Mouse (Mus musculus) limb, embryonic 11.5 days (tissue): Measurements from ENCODE around the gene Nprl3. TPM values are rescaled to one million over a fixed set of nuclear protein-coding genes. Genes with fewer than 3 reads are reported as not detected.

Experiments
- ATAC-seq: fragments of 200-750 bp; cut with Nextera tagmentation; 2 replicates; pipeline ENCODE4 v1.8.0; 2017; ENCODE audit warnings: low read depth; ENCODE audit not compliant: insufficient number of reproducible peaks, low FRiP score, low TSS enrichment
- DNase-seq: peaks from one replicate; pipeline ENCODE4 v3.0.0-alpha.2; 2015; ENCODE audit warnings: low spot score
- H3K27ac ChIP-seq: fragments of 300-500 bp; sonication (generic); replicated peaks from 2 replicates; pipeline ENCODE4 v1.5.1; 2014; ENCODE audit warnings: low read depth, mild to moderate bottlenecking, low read length
- H3K27me3 ChIP-seq: fragments of 300-500 bp; sonication (generic); 2 replicates; pipeline ENCODE4 v1.6.1; 2014; ENCODE audit warnings: mild to moderate bottlenecking, low read length, mixed read lengths; ENCODE audit not compliant: control insufficient read depth, insufficient read depth
- H3K36me3 ChIP-seq: fragments of 300-500 bp; sonication (generic); 2 replicates; pipeline ENCODE4 v1.6.1; 2014; ENCODE audit warnings: mild to moderate bottlenecking, low read length, moderate library complexity, mixed read lengths; ENCODE audit not compliant: control insufficient read depth, insufficient read depth
- H3K4me1 ChIP-seq: fragments of 300-500 bp; sonication (generic); 2 replicates; pipeline ENCODE4 v1.6.1; 2014; ENCODE audit warnings: low read length, mixed read lengths; ENCODE audit not compliant: control insufficient read depth, insufficient read depth
- H3K4me2 ChIP-seq: fragments of 300-500 bp; sonication (generic); 2 replicates; pipeline ENCODE4 v1.6.1; 2014; ENCODE audit warnings: low read depth, mild to moderate bottlenecking, moderate library complexity; ENCODE audit not compliant: severe bottlenecking
- H3K4me3 ChIP-seq: fragments of 300-500 bp; sonication (generic); 2 replicates; pipeline ENCODE4 v1.5.1; 2014; ENCODE audit warnings: low read depth, low read length
- H3K9ac ChIP-seq: fragments of 300-500 bp; sonication (generic); 2 replicates; pipeline ENCODE4 v1.6.1; 2014; ENCODE audit warnings: mild to moderate bottlenecking, low read length
- H3K9me3 ChIP-seq: fragments of 300-500 bp; sonication (generic); 2 replicates; pipeline ENCODE4 v1.6.1; 2016; ENCODE audit warnings: low read length; ENCODE audit not compliant: control insufficient read depth
- WGBS: fragments of 180-500 bp; shearing (Covaris S2); extraction: QIAGEN DNeasy Blood & Tissue Kit; methylation state at CpG from one replicate; pipeline ENCODE4 v1.1.7; 2014; 5-methylcytosine and 5-hydroxymethylcytosine counted together
- polyA plus RNA-seq: library from polyadenylated mRNA; unstranded; fragments of >200 nt; fragmentation: Nextera tagmentation; extraction: Ambion mirVana; gene quantifications from 2 replicates; pipeline ENCODE4 v1.2.1, GENCODE M21; 2014

Gene Nprl3
- polyA plus RNA-seq, 1 experiment from 2014 or later: 30.6 TPM

DNA sequence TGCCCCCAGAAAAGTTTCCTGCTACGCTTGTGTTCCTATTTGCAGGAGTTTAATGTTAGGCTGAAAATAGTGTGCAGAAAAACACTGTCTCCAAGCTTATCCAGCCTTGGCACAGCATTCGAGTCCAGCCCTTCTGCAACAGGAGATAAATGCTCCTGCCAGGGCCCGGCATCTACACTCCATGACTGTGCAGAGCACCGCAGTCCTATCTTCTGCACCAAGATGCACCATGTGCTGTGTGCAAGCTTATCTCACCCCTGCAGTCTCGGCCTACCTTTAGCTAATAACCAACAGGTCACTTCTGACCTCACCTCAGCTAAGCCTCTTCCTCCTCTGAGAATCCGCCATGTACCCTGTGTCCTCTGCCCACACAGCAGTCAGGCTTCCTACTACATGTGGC, 21.9 kb downstream of the Nprl3 start:
- Histone ChIP-seq H3K4me3 (no peak overlapping the region), H3K27me3 (no peaks in the 10 kb centered on the region), H3K9ac (no peak overlapping the region), H3K4me1 (no peaks in the 10 kb centered on the region), H3K36me3 (peaks cover 10% of the 10 kb centered on the region), H3K4me2 (no peak overlapping the region), H3K27ac (no peak overlapping the region), H3K9me3 (no peaks in the 10 kb centered on the region)
- ATAC-seq (no peak), DNase-seq (no peak)
- 96% methylated on average over 6 of the region's 6 CpGs for WGBS

DNA sequence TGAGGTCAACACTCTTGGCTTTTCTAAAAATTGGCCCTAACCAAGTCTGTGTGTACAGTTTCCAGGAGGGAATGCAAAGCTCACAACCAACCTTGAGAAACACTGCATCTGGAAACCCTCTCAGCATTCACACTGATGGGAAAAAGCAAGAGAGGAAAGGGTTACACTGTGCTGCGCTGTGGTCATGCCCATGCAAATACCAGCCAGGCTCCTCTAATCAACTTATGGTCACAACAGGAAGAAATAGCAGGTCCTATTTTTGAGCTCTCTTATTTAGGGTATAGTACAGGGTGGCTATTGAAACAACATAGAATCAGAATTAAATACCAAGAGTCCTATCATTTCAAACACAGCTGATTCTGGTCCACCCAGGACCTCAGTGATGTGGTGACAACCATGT, 22.9 kb downstream of the Nprl3 start:
- 88% methylated on average over 1 of the region's 1 CpGs for WGBS
- no peaks in the 10 kb centered on the region for H3K9me3 ChIP-seq
- H3K36me3 ChIP-seq: peaks cover 8% of the 10 kb centered on the region
- no peak overlapping the region for H3K4me3 ChIP-seq
- H3K27me3 ChIP-seq: no peaks in the 10 kb centered on the region
- no peak overlapping the region for H3K27ac ChIP-seq
- no peak overlapping the region for H3K9ac ChIP-seq
- no peak for DNase-seq
- H3K4me1 ChIP-seq: no peaks in the 10 kb centered on the region
- no peak overlapping the region for H3K4me2 ChIP-seq
- ATAC-seq: no peak

- H3K27ac ChIP-seq: no peak overlapping the region
- ATAC-seq (no peak), DNase-seq (no peak)
- no peaks in the 10 kb centered on the region for H3K4me1 ChIP-seq
- no peak overlapping the region for H3K4me2 ChIP-seq
- no peak overlapping the region for H3K9ac ChIP-seq
- H3K36me3 ChIP-seq: peaks cover 8% of the 10 kb centered on the region
- H3K4me3 ChIP-seq: no peak overlapping the region
- H3K27me3 ChIP-seq: no peaks in the 10 kb centered on the region
- WGBS: 87% methylated on average over 3 of the region's 3 CpGs
- no peaks in the 10 kb centered on the region for H3K9me3 ChIP-seq
Observed at GRCm38 (mm10) chr11:32244064-32244463, 23.4 kb downstream of the Nprl3 start.

DNA sequence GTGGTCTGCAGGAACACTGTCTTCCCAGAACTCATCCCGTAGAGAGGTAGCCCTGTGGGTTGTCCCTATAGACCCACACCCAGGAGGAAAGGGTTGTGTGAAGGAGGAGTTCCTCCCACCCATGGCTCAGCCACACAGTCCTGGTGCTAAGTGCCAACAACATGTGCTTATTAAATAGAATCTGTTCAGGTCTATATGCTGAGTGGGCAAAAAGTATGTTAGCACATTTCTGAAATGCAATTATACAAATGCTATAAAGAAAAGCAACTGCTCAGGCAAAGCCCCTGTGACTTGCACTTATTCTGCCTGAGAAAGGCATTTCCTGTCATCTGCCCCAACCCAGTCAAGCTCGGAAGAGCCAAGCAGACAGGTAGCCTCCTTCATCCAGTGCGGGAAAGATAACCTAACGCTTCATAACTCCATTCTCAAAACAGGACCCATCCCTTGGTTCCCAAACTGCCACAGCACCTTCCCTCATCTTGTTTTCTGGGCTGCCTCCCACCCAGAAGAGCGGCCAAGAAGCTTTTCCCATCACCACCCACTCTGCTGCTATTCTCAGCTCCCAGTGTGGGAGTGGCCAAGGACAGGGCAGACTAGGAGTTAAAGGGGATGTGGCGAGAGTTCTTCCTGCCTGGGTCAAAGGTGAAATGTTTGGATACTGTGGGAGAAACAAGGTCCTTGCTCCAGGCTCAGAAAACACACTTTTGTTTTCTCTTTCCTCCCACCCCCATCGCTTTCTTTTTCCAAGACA, 24.1 kb downstream of the Nprl3 start:
- Histone ChIP-seq H3K36me3 (peaks cover 8% of the 10 kb centered on the region), H3K27ac (no peak overlapping the region), H3K27me3 (no peaks in the 10 kb centered on the region)

GRCm38 (mm10) chr11:32242209-32242608, 25.3 kb downstream of the Nprl3 start:
- Histone ChIP-seq H3K9me3 (no peaks in the 10 kb centered on the region), H3K4me2 (no peak overlapping the region), H3K27me3 (no peaks in the 10 kb centered on the region), H3K27ac (no peak overlapping the region), H3K4me1 (no peaks in the 10 kb centered on the region), H3K36me3 (peaks cover 5% of the 10 kb centered on the region), H3K4me3 (no peak overlapping the region), H3K9ac (no peak overlapping the region)
- ATAC-seq: no peak
- WGBS: 96% methylated on average over 3 of the region's 3 CpGs
- no peak for DNase-seq

More for the DNA sequence above, 24.1 kb downstream of the Nprl3 start:
- no peak overlapping the region for H3K4me2 ChIP-seq
- H3K4me1 ChIP-seq: no peaks in the 10 kb centered on the region
- 79% methylated on average over 7 of the region's 7 CpGs for WGBS
- DNase-seq (no peak), ATAC-seq (no peak)
- H3K9me3 ChIP-seq: no peaks in the 10 kb centered on the region
- H3K9ac ChIP-seq: no peak overlapping the region
- no peak overlapping the region for H3K4me3 ChIP-seq

DNA sequence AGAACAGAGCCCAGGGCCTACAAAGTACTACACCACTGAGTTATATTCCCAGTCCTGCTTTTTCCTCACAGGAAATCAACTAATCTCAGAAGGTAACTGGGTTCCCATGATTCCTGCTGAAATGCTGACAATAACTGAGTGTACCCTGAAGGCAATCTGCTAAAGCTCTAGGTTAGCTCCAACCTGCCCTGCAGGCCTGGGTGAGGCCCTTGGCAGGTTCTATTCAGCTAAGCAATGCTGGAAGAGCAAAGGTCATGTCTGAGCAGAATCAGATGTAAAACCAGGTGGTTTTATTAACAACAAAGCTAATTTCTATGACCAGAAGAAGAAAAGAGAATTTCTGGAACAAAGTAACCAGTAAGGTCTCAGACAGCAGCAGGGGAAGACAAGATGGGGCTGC, 26.1 kb downstream of the Nprl3 start:
- Histone ChIP-seq H3K9me3 (no peaks in the 10 kb centered on the region), H3K36me3 (peaks cover 5% of the 10 kb centered on the region), H3K27ac (no peak overlapping the region)

GRCm38 (mm10) chr11:32238093-32238860, 29.2 kb downstream of the Nprl3 start:
- H3K27me3 ChIP-seq: no peaks in the 10 kb centered on the region
- no peaks in the 10 kb centered on the region for H3K4me1 ChIP-seq
- 0 out of 2 replicates have a peak, but pooled peaks have one; percentile 49 for ATAC-seq
- no peak overlapping the region for H3K9ac ChIP-seq
- H3K36me3 ChIP-seq: peaks cover 5% of the 10 kb centered on the region; the same call in 1 of the 2 replicates
- peak; percentile 80 for DNase-seq
- H3K27ac ChIP-seq: no peak overlapping the region
- no peak overlapping the region for H3K4me2 ChIP-seq
- no peak overlapping the region for H3K4me3 ChIP-seq
- no peaks in the 10 kb centered on the region for H3K9me3 ChIP-seq
- WGBS: 67% methylated on average over 5 of the region's 5 CpGs

More for the DNA sequence above, 26.1 kb downstream of the Nprl3 start:
- Histone ChIP-seq H3K4me2 (no peak overlapping the region), H3K9ac (no peak overlapping the region), H3K4me3 (no peak overlapping the region), H3K4me1 (no peaks in the 10 kb centered on the region), H3K27me3 (no peaks in the 10 kb centered on the region)
- ATAC-seq (no peak), DNase-seq (no peak)

- Histone ChIP-seq H3K27me3 (no peaks in the 10 kb centered on the region), H3K4me1 (no peaks in the 10 kb centered on the region), H3K27ac (no peak overlapping the region), H3K9me3 (no peaks in the 10 kb centered on the region), H3K4me2 (no peak overlapping the region), H3K36me3 (peaks cover 7% of the 10 kb centered on the region; the same call in 1 of the 2 replicates), H3K9ac (no peak overlapping the region), H3K4me3 (no peak overlapping the region)
- DNase-seq (no peak), ATAC-seq (no peak)
- 89% methylated on average over 3 of the region's 3 CpGs for WGBS
Observed at GRCm38 (mm10) chr11:32237411-32237795, 30.1 kb downstream of the Nprl3 start.
